Mouse (Mus musculus): Measurements from ENCODE around the gene Neu1.
"Not testable (repeated sequence)": the region's sequence is repeated elsewhere in the genome, so short reads cannot be mapped to it uniquely, and the experiment has no call there.

DNA sequence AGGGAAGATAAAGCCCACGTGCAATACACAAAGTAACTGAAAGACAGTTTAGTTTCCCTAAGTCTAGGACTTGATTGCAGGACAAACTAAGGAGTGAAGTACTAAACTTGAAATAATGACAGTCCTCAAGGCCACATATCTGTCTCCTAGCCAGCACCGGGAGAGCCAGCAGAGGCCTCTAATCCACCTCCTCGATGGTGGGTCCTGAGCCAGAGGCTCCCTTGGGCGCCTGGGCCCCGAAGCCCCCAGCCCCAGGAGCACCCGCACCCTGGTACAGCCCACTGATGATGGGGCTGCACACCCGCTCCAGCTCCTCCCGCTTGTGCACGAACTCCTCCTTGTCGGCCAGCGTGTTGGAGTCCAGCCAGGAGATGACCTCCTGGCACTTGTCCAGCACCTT is 38.8 kb downstream of the Neu1 start, which contains the start of gene Gm20481:
- TF ChIP-seq CTCF (IDR thresholded peaks at IDR 0.05; ENCODE audit: control insufficient read depth, insufficient read depth, insufficient replicate concordance, low read depth, low read length); POLR2A (IDR thresholded peaks at IDR 0.05; ENCODE audit: control insufficient read depth, low read depth, low read length): not testable (repeated sequence)

Measured in testis, adult 2 months (tissue).